ENCODE assay signal across 8 mouse cellular contexts in the genomic region with DNA sequence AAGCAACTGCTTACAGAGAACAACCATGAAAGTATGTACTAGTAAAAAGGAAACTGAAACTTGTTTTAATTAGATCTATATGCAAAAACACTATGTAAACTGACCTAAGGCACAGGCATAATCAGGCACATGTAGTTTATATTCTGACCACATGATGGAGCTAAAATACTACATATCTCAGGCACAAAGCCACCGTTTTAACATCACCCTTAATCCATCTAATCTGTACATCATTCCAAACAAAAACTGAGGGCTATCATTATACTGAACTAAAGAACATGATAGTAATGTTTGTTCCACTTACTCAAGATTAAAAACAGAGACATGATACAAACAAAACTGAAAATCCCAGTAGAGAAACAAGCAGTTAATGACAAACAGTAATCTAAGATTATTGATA. TPM values are rescaled to one million over a fixed set of nuclear protein-coding genes. Genes with fewer than 3 reads are reported as not detected.
DNase-seq lines count a peak whose midpoint lies in the region; ATAC-seq and TF ChIP-seq lines count a peak whose summit lies in the region.

No protein-coding gene starts in this region.

- TF ChIP-seq CTCF in gastrocnemius, adult 2 months (IDR thresholded peaks at IDR 0.05) = peak; percentile 83

- H3K4me3 ChIP-seq in gastrocnemius, adult 2 months = no peak overlapping the region
- no peak overlapping the region for H3K4me3 ChIP-seq in lung, embryonic 16.5 days (ENCODE audit: low read length)

- intact Hi-C loops in gastrocnemius, adult 2 months (cut with DNase I) = loop anchor here (1.0 to 10.0 kb wide), 3 partner anchors 226 to 803 kb away; no protein-coding TSS in a partner anchor
- intact Hi-C loops in gastrocnemius, postnatal 14 days (cut with DNase I; ENCODE audit: low total_unique reads) = no loop called here

- H3K9ac ChIP-seq in lung, embryonic 16.5 days (ENCODE audit: low read length) = no peak overlapping the region

- H3K9me3 ChIP-seq in lung, embryonic 16.5 days (ENCODE audit: control insufficient read depth, low read length) = no peaks in the 10 kb centered on the region

- no peaks in the 10 kb centered on the region for H3K27me3 ChIP-seq in lung, embryonic 16.5 days (ENCODE audit: control insufficient read depth, insufficient read depth, low read depth, low read length)

- ATAC-seq in lung, embryonic 16.5 days (ENCODE audit: low read depth) = peak; percentile 41; the same call in 1 of the 2 replicates
- peak; percentile 85 for ATAC-seq in erythroblast, adult 5-6 weeks (replicated peaks; ENCODE audit: low FRiP score, poor library complexity, severe bottlenecking)
- peak; percentile 89 for ATAC-seq in monocyte, adult 5-6 weeks (replicated peaks; ENCODE audit: insufficient number of reproducible peaks, low FRiP score, low TSS enrichment, poor library complexity, severe bottlenecking)

- no peak overlapping the region for H3K4me2 ChIP-seq in lung, embryonic 16.5 days (ENCODE audit: low read depth, low read length)

- H3K27ac ChIP-seq in gastrocnemius, adult 2 months = no peak overlapping the region
- H3K27ac ChIP-seq in lung, embryonic 16.5 days (ENCODE audit: low read length) = no peak overlapping the region

- no peaks in the 10 kb centered on the region for H3K4me1 ChIP-seq in lung, embryonic 16.5 days (replicated peaks; ENCODE audit: control insufficient read depth, insufficient read depth, low read length)

- no peak for DNase-seq in gastrocnemius, adult 2 months
- DNase-seq in gastrocnemius, postnatal 14 days = no peak
- no peak for DNase-seq in lung, postnatal 4 days
- no peak for DNase-seq in neural tube, embryonic 10.5 days (ENCODE audit: extremely low spot score, low spot score)
- DNase-seq in thymus, postnatal 36 days = no peak

- WGBS in lung, embryonic 16.5 days = 2% methylated on average over 1 of the region's 1 CpGs

- peaks cover 9% of the 10 kb centered on the region for H3K36me3 ChIP-seq in lung, embryonic 16.5 days (ENCODE audit: control insufficient read depth, insufficient read depth, low read length)

RNA-seq across cellular contexts. Expression of a gene that starts 28.5 kb away (rescaled TPM):
- total RNA-seq in gastrocnemius, adult 2 months (2021) = 10 to 100 TPM; 54.4 to 61.4 TPM
- total RNA-seq in gastrocnemius, postnatal 14 days (2021) = 10 to 100 TPM; 40.8 to 41.1 TPM
- polyA plus RNA-seq in lung, embryonic 16.5 days (2015; fragmentation: Nextera tagmentation; extraction: Ambion mirVana) = 80.7 and 88.7 TPM in 2 replicates
- total RNA-seq in erythroblast, adult 5-6 weeks (2015; ENCODE audit: low replicate concordance) = 113 and 124 TPM in 2 replicates
- total RNA-seq in erythroblast, adult 5-6 weeks (2017; ENCODE audit: low replicate concordance) = 177 and 272 TPM in 2 replicates
- 221 to 257 TPM (median 240 TPM) in 3 replicates for total RNA-seq in monocyte, adult 5-6 weeks (2017)
